Mouse (Mus musculus) bone marrow, adult 2 months (tissue): ENCODE measurements around the gene Pbld1. TPM values are rescaled to one million over a fixed set of nuclear protein-coding genes. Genes with fewer than 3 reads are reported as not detected.

Source experiments
- H3K27ac ChIP-seq: fragments of 200-500 bp; 2 replicates; pipeline ENCODE4 v1.5.1; 2012; ENCODE audit warnings: low read depth, mild to moderate bottlenecking, control low read depth, inconsistent platforms, low read length; ENCODE audit not compliant: control insufficient read depth, poor library complexity, insufficient read depth
- H3K4me1 ChIP-seq: fragments of 200-500 bp; 2 replicates; pipeline ENCODE4 v1.6.1; 2011; ENCODE audit warnings: low read length; ENCODE audit not compliant: control insufficient read depth, insufficient read depth
- H3K4me3 ChIP-seq: fragments of 200-500 bp; replicated peaks from 2 replicates; pipeline ENCODE3; 2011; ENCODE audit warnings: mild to moderate bottlenecking, low read depth, low read length, control low read depth; ENCODE audit not compliant: control insufficient read depth
- CTCF ChIP-seq: fragments of 200-500 bp; IDR thresholded peaks from 2 replicates; pipeline ENCODE4 v1.5.1; 2011; ENCODE audit warnings: low read length, control low read depth; ENCODE audit not compliant: control insufficient read depth, insufficient read depth
- POLR2A ChIP-seq: fragments of 200-500 bp; IDR thresholded peaks from 2 replicates; pipeline ENCODE4 v1.6.1; 2011; ENCODE audit warnings: low read depth, mild to moderate bottlenecking, control low read depth, low read length, borderline replicate concordance; ENCODE audit not compliant: control insufficient read depth
- WGBS: fragments of 180-500 bp; shearing (Covaris S2); methylation state at CpG from one replicate; pipeline ENCODE4 v1.1.7; 2018; 5-methylcytosine and 5-hydroxymethylcytosine counted together
- polyA plus RNA-seq: library from polyadenylated mRNA; stranded (reverse); fragments of >200 nt; gene quantifications from 2 replicates; pipeline ENCODE4 v1.2.4, GENCODE M21; 2011; ENCODE audit warnings: low replicate concordance; ENCODE audit not compliant: missing spikeins, insufficient read depth, insufficient read length

Gene Pbld1
- polyA plus RNA-seq, 1 experiment = 3.7 TPM

DNA sequence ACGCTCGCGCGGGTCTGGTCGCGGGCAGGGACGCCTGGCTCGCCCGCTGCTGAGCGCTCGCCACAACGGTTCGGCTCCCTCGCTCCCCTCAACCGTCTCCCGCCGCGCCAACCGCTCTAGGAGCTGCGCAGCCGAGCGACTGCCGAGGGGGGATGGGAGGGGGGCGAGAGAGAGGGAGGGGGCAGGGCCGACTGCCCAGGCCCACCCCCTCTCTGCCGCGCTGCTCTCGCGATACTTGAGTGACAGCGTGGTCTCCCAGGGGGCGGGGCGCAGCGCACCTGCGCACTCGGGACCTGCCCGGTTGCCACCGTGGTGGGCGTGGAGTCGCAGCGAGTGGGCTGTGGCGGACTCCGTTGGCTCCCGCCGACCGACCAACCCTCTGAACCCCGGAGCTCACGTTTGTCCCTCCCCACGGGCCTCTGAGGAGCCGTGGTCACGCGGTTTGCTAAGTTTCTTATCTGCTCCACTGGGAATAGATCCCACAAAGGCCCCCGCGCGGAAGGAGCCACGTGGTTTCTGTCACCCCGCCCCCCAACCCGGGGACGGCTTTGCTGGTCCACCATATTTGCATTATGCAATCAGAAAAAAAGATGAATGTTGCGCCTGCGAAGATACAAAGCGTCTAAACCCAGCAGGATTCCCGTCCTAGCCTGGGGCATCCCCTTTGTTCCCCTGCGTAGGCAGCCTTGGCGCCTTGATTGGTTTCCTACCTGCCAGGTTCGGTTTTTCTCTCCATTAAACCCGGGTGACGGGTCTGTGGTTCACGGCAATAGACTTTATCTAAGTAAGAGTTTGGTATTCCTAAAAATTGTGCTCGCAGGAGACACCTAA lies 36.0 kb upstream of the Pbld1 start, which contains the start of the genes Hnrnph3 and Pbld2:
Gene Hnrnph3, minus strand, starts transcription at position 469 of the 831 bp plus-strand sequence.
Gene Pbld2, plus strand, starts transcription at position 567 of the 831 bp plus-strand sequence.
- TF ChIP-seq CTCF (no peak), POLR2A (peak; percentile 93)
- peak within 1 kb of the TSS; percentile 94 for H3K4me3 ChIP-seq
- under 1% methylated on average over 66 of the region's 69 CpGs for WGBS

DNA sequence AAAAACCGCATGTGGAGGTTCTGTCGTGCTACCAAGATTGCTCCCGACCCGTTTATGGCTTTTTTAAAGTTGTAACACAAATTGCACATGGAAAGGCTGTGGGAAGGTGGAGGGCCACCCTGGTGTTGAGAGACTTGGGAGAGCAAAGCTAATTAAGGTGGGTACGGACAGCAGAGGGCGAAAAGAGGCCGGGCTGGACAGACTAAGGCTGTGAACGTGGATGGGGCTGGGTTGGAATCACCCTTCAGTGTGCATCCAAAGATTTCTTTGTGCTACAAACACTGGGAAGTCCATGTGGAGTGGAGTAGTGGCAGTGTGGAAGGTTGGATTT lies 35.4 kb upstream of the Pbld1 start:
- 2% methylated on average over 8 of the region's 8 CpGs for WGBS

More for the DNA sequence above, 36.0 kb upstream of the Pbld1 start, which contains the start of the genes Hnrnph3 and Pbld2:
- H3K4me1 ChIP-seq = no peaks in the 10 kb centered on the region; the same call in 1 of the 2 replicates
- H3K27ac ChIP-seq = peak within 1 kb of the TSS; percentile 100

DNA sequence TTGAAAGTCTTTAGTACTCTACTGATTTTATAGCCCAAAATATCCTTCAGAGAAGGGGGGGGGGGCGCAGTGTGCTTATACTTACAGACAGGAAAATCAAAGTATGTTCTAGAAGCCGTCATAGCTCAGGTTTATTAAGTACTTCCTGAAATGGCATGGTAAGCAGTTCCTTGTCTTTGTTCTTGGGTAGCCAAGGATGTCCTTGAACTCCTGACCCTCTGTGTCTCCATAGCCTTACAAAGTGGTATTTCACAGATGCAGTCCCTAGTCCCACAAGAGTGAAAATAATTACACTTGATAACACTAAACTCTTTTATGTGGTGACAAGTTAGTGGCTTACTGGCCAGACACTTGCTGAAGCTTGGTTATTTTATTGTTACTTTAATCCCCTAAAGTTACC lies 34.9 kb upstream of the Pbld1 start:
- H3K4me3 ChIP-seq = no peak overlapping the region
- TF ChIP-seq CTCF = no peak
- no peak for TF ChIP-seq POLR2A
- no peaks in the 10 kb centered on the region; the same call in 1 of the 2 replicates for H3K4me1 ChIP-seq
- H3K27ac ChIP-seq = no peak overlapping the region
- 21% methylated on average over 2 of the region's 2 CpGs for WGBS

More for the DNA sequence above, 35.4 kb upstream of the Pbld1 start:
- TF ChIP-seq POLR2A (no peak), CTCF (peak; percentile 35; the same call in 1 of the 2 replicates)
- no peaks in the 10 kb centered on the region; the same call in 1 of the 2 replicates for H3K4me1 ChIP-seq
- H3K27ac ChIP-seq = peak overlapping the region; percentile 100
- H3K4me3 ChIP-seq = peak overlapping the region; percentile 94

DNA sequence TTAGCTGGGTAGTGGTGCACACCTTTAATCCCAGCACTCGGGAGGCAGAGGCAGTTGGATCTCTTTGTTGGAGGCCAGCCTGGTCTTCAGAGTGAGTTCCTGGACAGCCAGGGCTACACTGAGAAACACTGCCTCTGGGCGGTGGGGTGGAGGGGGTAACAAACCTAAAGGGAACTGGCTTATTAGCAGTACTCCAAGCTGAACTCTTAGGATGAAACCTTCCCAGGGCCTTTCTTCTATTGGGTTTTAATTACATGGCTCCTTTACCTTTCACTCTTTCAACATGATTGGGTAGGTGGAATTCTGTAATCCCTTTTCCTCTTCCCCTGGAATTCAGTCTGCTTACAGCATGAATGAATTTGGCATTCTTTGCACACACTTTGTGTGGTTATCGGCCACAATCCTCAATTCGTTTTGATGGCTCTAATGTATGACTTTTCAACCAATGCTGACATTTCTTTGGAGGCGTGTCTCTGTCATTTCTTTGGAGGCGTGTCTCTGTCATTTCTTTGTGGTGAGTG lies 34.4 kb upstream of the Pbld1 start:
- Histone ChIP-seq H3K4me3 (no peak overlapping the region), H3K27ac (no peak overlapping the region), H3K4me1 (no peaks in the 10 kb centered on the region; the same call in 1 of the 2 replicates)
- TF ChIP-seq POLR2A (no peak), CTCF (no peak)
- WGBS = 45% methylated on average over 6 of the region's 6 CpGs

DNA sequence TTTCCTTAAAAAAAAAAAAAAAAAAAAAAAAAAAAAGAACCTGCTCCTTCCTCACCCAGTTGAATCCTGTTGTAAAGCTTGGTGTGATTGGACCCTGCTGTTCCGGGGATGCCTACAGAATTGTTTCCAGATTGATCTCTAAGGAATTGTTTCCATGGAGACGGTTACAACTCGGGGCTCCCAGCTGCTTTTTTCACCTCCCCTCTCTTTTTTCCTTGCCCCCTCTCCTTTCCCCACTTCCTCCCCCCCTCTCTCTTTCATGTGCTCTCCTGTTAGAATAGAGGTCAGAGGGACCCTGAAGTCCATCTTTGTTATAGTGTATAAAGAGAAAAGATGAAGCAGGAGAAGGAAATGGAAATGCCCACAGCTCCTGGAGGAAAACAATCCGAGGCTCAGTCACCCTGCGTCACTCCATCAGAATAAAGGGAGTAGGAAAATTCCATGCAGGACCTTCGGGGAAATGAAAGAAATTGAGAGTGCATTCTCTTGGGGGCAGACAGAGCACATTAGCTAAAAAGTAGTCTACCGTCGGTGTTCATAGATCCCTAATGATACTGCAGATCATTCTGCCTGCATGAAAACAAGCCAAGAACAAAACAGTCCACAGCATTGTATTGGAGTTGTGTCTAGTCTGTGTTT lies 33.7 kb upstream of the Pbld1 start:
- no peak overlapping the region for H3K4me3 ChIP-seq
- no peak for TF ChIP-seq CTCF
- no peak for TF ChIP-seq POLR2A
- no peaks in the 10 kb centered on the region; the same call in 1 of the 2 replicates for H3K4me1 ChIP-seq
- no peak overlapping the region for H3K27ac ChIP-seq
- 76% methylated on average over 8 of the region's 8 CpGs for WGBS

DNA sequence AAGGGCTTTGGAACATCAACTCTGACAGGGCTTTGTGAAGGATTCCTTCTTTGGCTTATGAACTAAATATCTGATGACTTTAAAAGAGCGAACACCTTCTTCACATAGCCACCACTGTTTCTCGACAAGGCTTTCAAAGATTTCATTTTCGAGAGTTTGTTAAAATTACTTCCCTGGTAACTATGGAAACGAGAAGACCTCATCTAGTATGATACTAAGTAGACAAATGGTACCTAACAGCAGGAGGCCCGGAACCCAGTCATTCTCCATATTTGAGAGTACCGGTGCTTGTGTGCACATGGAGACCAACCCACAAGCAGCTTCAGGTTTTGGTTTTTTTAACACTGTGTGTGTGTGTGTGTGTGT lies 33.2 kb upstream of the Pbld1 start:
- 82% methylated on average over 6 of the region's 6 CpGs for WGBS
- H3K27ac ChIP-seq = no peak overlapping the region
- no peak overlapping the region for H3K4me3 ChIP-seq
- TF ChIP-seq POLR2A (no peak), CTCF (no peak)
- H3K4me1 ChIP-seq = no peaks in the 10 kb centered on the region

DNA sequence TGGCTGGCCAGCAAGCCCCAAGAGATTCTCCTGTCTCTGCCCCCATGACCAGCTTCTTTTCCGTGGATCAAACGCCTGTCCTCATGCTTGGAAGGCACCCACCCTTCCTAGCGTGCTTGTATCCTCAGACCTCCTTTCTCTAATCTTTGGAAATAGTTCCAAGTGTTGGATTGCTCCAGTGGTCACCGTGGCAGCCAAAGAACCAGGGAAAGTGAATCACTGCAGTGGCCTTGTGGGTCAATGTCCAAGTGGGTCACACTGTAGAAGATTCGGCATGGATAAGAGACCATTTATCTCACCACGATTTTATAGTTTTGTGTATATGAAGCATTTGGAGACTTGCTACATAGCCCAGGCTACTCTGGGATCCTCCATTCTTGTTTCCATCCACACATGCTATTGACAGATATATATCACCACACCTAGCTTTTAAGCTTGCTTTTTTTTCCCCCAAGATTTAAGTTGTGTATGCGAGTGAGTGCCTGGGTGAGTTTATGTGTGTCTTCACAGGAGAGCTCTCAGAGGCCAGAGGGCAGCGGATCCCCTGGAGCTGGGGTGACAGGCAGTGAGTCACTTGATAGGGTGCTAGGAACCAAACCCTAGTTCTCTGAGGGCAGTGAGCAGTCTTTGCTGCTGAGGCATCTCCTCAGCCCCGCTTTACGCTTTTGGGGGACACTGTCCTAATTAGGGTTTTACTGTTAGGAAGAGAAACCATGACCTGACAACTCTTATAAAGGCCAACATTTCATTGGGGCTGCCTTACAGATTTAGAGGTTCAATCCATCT lies 32.4 kb upstream of the Pbld1 start:
- H3K4me1 ChIP-seq = no peaks in the 10 kb centered on the region
- no peak overlapping the region for H3K27ac ChIP-seq

More for the DNA sequence above, 32.4 kb upstream of the Pbld1 start:
- H3K4me3 ChIP-seq = no peak overlapping the region
- WGBS = 89% methylated on average over 10 of the region's 10 CpGs
- TF ChIP-seq POLR2A (no peak), CTCF (no peak)
